Mouse (Mus musculus) urinary bladder, postnatal 10 days (tissue): ENCODE results near the gene Sytl1.

Experiments
- DNase-seq: peaks from one replicate; pipeline ENCODE4 v3.0.0; 2022; ENCODE audit warnings: low spot score

The Sytl1 gene

GRCm38 (mm10) chr4:133278067-133278466 is 15.2 kb upstream of the Sytl1 start:
- DNase-seq: no peak

GRCm38 (mm10) chr4:133277104-133278026 is 14.5 kb upstream of the Sytl1 start, which contains the start of gene Tmem222:
Gene Tmem222, minus strand, starts transcription at chr4:133277792.
- peak; percentile 67 for DNase-seq

GRCm38 (mm10) chr4:133270929-133271328 is 8.0 kb upstream of the Sytl1 start:
- no peak for DNase-seq

- no peak for DNase-seq
Observed at GRCm38 (mm10) chr4:133269596-133269995, 6.7 kb upstream of the Sytl1 start.

- DNase-seq: no peak
Observed at GRCm38 (mm10) chr4:133268931-133269330, 6.0 kb upstream of the Sytl1 start.

GRCm38 (mm10) chr4:133266248-133266880 is 3.5 kb upstream of the Sytl1 start:
- no peak for DNase-seq

GRCm38 (mm10) chr4:133265759-133266158 is 2.8 kb upstream of the Sytl1 start:
- no peak for DNase-seq

GRCm38 (mm10) chr4:133265297-133265696 is 2.4 kb upstream of the Sytl1 start:
- DNase-seq: no peak

- no peak for DNase-seq
Observed at GRCm38 (mm10) chr4:133264559-133264958, 1.6 kb upstream of the Sytl1 start.

- DNase-seq: no peak
Observed at GRCm38 (mm10) chr4:133263756-133264155, 843 bp upstream of the Sytl1 start.

- DNase-seq: no peak
Observed at GRCm38 (mm10) chr4:133262375-133262765, 543 bp downstream of the Sytl1 start.

GRCm38 (mm10) chr4:133261641-133262374 is 1.1 kb downstream of the Sytl1 start:
- no peak for DNase-seq

- DNase-seq: no peak
Observed at GRCm38 (mm10) chr4:133257798-133258408, 5.0 kb downstream of the Sytl1 start.

- DNase-seq: no peak
Observed at GRCm38 (mm10) chr4:133257230-133257629, 5.7 kb downstream of the Sytl1 start.

GRCm38 (mm10) chr4:133256820-133257219 is 6.1 kb downstream of the Sytl1 start:
- no peak for DNase-seq

- no peak for DNase-seq
Observed at GRCm38 (mm10) chr4:133255392-133255791, 7.5 kb downstream of the Sytl1 start.

- no peak for DNase-seq
Observed at GRCm38 (mm10) chr4:133253412-133253811, 9.5 kb downstream of the Sytl1 start.

- DNase-seq: no peak
Observed at GRCm38 (mm10) chr4:133252089-133252488, 10.8 kb downstream of the Sytl1 start.

GRCm38 (mm10) chr4:133251214-133251613 is 11.7 kb downstream of the Sytl1 start:
- no peak for DNase-seq

GRCm38 (mm10) chr4:133250609-133251008 is 12.3 kb downstream of the Sytl1 start:
- DNase-seq: peak; percentile 68

- no peak for DNase-seq
Observed at GRCm38 (mm10) chr4:133247806-133248449, 15.0 kb downstream of the Sytl1 start.

- no peak for DNase-seq
Observed at GRCm38 (mm10) chr4:133247072-133247471, 15.8 kb downstream of the Sytl1 start.
